Mouse (Mus musculus) brain, embryonic 14.5 days (tissue): ENCODE measurements around the gene OR5BS1P. TPM values are rescaled to one million over a fixed set of nuclear protein-coding genes. Genes with fewer than 3 reads are reported as not detected.
"Not testable (repeated sequence)": the region's sequence is repeated elsewhere in the genome, so short reads cannot be mapped to it uniquely, and the experiment has no call there.

ENCODE experiments used
- DNase-seq: peaks from one replicate; pipeline ENCODE4 v3.0.0-alpha.2; 2011; ENCODE audit warnings: low read depth
- CTCF ChIP-seq: fragments of 200-500 bp; IDR thresholded peaks from 2 replicates; pipeline ENCODE4 v1.5.1; 2012; ENCODE audit warnings: inconsistent platforms, mild to moderate bottlenecking, moderate library complexity, borderline replicate concordance; ENCODE audit not compliant: insufficient read depth, insufficient read length; ENCODE audit errors: extremely low read depth
- POLR2A ChIP-seq: fragments of 200-500 bp; IDR thresholded peaks from 2 replicates; pipeline ENCODE4 v1.6.1; 2012; ENCODE audit warnings: mild to moderate bottlenecking, inconsistent platforms, borderline replicate concordance; ENCODE audit not compliant: poor library complexity, insufficient read depth, insufficient read length, severe bottlenecking; ENCODE audit errors: extremely low read depth
- polyA plus RNA-seq: library from polyadenylated mRNA; depleted of rRNA; stranded (reverse); fragments of >200 nt; gene quantifications from 2 replicates; pipeline ENCODE4 v1.2.3, GENCODE M21; 2012

OR5BS1P gene
- polyA plus RNA-seq, 1 experiment, result not detected

- peak; percentile 85 for DNase-seq
- TF ChIP-seq CTCF (peak; percentile 87), POLR2A (no peak)
Measured at GRCm38 (mm10) chr15:98510438-98511385, 41.0 kb downstream of the OR5BS1P start.

GRCm38 (mm10) chr15:98511386-98511928 is 41.8 kb downstream of the OR5BS1P start:
- TF ChIP-seq CTCF (no peak), POLR2A (no peak)
- DNase-seq, result no peak

- no peak for DNase-seq
- TF ChIP-seq CTCF (no peak), POLR2A (no peak)
Measured at GRCm38 (mm10) chr15:98512232-98512631, 42.5 kb downstream of the OR5BS1P start.

GRCm38 (mm10) chr15:98512799-98513321 is 43.2 kb downstream of the OR5BS1P start:
- TF ChIP-seq CTCF, result no peak
- TF ChIP-seq POLR2A, result no peak
- no peak for DNase-seq

- DNase-seq, result not testable (repeated sequence)
Measured at GRCm38 (mm10) chr15:98513676-98514075, 44.0 kb downstream of the OR5BS1P start.

- DNase-seq, result no peak
- TF ChIP-seq POLR2A, result no peak
- no peak for TF ChIP-seq CTCF
Measured at GRCm38 (mm10) chr15:98514146-98514545, 44.5 kb downstream of the OR5BS1P start.

GRCm38 (mm10) chr15:98514845-98515244 is 45.1 kb downstream of the OR5BS1P start:
- not testable (repeated sequence) for DNase-seq

GRCm38 (mm10) chr15:98517380-98518355 is 48.0 kb downstream of the OR5BS1P start:
- DNase-seq, result peak; percentile 43
- TF ChIP-seq POLR2A (no peak), CTCF (peak; percentile 92)

GRCm38 (mm10) chr15:98521245-98521644 is 51.5 kb downstream of the OR5BS1P start:
- TF ChIP-seq CTCF (no peak), POLR2A (no peak)
- DNase-seq, result no peak

GRCm38 (mm10) chr15:98526057-98526456 is 56.4 kb downstream of the OR5BS1P start:
- DNase-seq, result peak; percentile 42
- TF ChIP-seq CTCF (no peak), POLR2A (no peak)
